Comparison of ENCODE assay signal across 8 mouse cellular contexts in genomic region chr2:25574579-25575431, GRCm38 (mm10). TPM values are rescaled to one million over a fixed set of nuclear protein-coding genes. Genes with fewer than 3 reads are reported as not detected.
A peak's percentile ranks its signal among the peaks of the same experiment; 100 is the strongest.
DNase-seq lines count a peak whose midpoint lies in the region; ATAC-seq lines count a peak whose summit lies in the region.

Gene Mamdc4, minus strand, starts transcription at chr2:25574845.
Gene Phpt1, minus strand, starts transcription at chr2:25575224.

- peaks cover 16% of the 10 kb centered on the region for H3K36me3 ChIP-seq in hindbrain, embryonic 14.5 days (replicated peaks; ENCODE audit: control insufficient read depth, insufficient read depth)

- peak within 1 kb of the TSS; percentile 51 for H3K4me3 ChIP-seq in hindbrain, embryonic 14.5 days (replicated peaks; ENCODE audit: low read length)

- DNase-seq in R1 (ENCODE audit: low read depth, low spot score) = peak; percentile 99
- peak; percentile 94 to 97 for DNase-seq in cerebellum, postnatal 25 days
- peak; percentile 92 to 94 for DNase-seq in frontal cortex, postnatal 25 days (ENCODE audit: low spot score in 2 of 2)
- peak; percentile 97 for DNase-seq in hindbrain, embryonic 14.5 days (ENCODE audit: low spot score)
- DNase-seq in layer of hippocampus, postnatal 36 days = peak; percentile 97
- peak; percentile 98 for DNase-seq in lung, postnatal 36 days
- peak; percentile 99 for DNase-seq in retina, postnatal 1 day
- peak; percentile 94 to 98 for DNase-seq in urinary bladder, adult 18-20 months (ENCODE audit: low spot score in 2 of 2)

- ATAC-seq in hindbrain, embryonic 14.5 days (ENCODE audit: low FRiP score) = peak; percentile 99

- H3K27ac ChIP-seq in hindbrain, embryonic 14.5 days = peak within 1 kb of the TSS; percentile 85

- H3K4me2 ChIP-seq in hindbrain, embryonic 14.5 days (replicated peaks) = peak within 1 kb of the TSS; percentile 90

- H3K4me1 ChIP-seq in hindbrain, embryonic 14.5 days (replicated peaks; ENCODE audit: control insufficient read depth, insufficient read depth, low read length) = peaks cover 28% of the 10 kb centered on the region

- peak within 1 kb of the TSS; percentile 56 for H3K9ac ChIP-seq in hindbrain, embryonic 14.5 days

- peaks cover 44% of the 10 kb centered on the region for H3K27me3 ChIP-seq in hindbrain, embryonic 14.5 days (ENCODE audit: control insufficient read depth, insufficient read depth, low read length)

- WGBS in hindbrain, embryonic 14.5 days = under 1% methylated on average over 42 of the region's 45 CpGs

- H3K9me3 ChIP-seq in hindbrain, embryonic 14.5 days (ENCODE audit: control insufficient read depth, low read length) = no peaks in the 10 kb centered on the region

RNA-seq across cellular contexts. Expression of gene Mamdc4, which starts in this region (rescaled TPM):
- 1.3 and 1.7 TPM in 2 replicates for polyA plus RNA-seq in hindbrain, embryonic 14.5 days (2014; fragmentation: Nextera tagmentation; extraction: Ambion mirVana)
- 1 to 10 TPM; 3.1 to 3.2 TPM for total RNA-seq in layer of hippocampus, postnatal 36 days (2021)

RNA-seq across cellular contexts. Expression of gene Phpt1, which starts in this region (rescaled TPM):
- 171 and 187 TPM in 2 replicates for polyA plus RNA-seq in hindbrain, embryonic 14.5 days (2014; fragmentation: Nextera tagmentation; extraction: Ambion mirVana)
- total RNA-seq in layer of hippocampus, postnatal 36 days (2021) = 10 to 100 TPM; 62.5 to 68.3 TPM

Comparison
In these comparisons a context has a peak if more than half of its experiments do, and no peak if none do; other contexts are left out.
1. Peak in every context shown above with its lines: DNase-seq, ATAC-seq, H3K4me3 ChIP-seq and H3K27ac ChIP-seq.